Mouse (Mus musculus) liver, embryonic 16.5 days (tissue): Measurements from ENCODE around the gene Mypn. TPM values are rescaled to one million over a fixed set of nuclear protein-coding genes. Genes with fewer than 3 reads are reported as not detected.

Experiments used
- ATAC-seq: fragments of 200-750 bp; cut with Nextera tagmentation; 2 replicates; pipeline ENCODE4 v1.8.0; 2017; ENCODE audit warnings: low read depth, mild to moderate bottlenecking, moderate number of reproducible peaks, moderate library complexity
- H3K27ac ChIP-seq: fragments of 300-500 bp; sonication (generic); 2 replicates; pipeline ENCODE4 v1.5.1; 2014; ENCODE audit warnings: mild to moderate bottlenecking, low read length
- H3K27me3 ChIP-seq: fragments of 300-500 bp; sonication (generic); 2 replicates; pipeline ENCODE4 v1.6.1; 2014; ENCODE audit warnings: low read depth, low read length, mixed read lengths; ENCODE audit not compliant: control insufficient read depth, insufficient read depth
- H3K36me3 ChIP-seq: fragments of 300-500 bp; sonication (generic); 2 replicates; pipeline ENCODE4 v1.6.1; 2014; ENCODE audit warnings: mild to moderate bottlenecking; ENCODE audit not compliant: control insufficient read depth, insufficient read depth
- H3K4me1 ChIP-seq: fragments of 300-500 bp; sonication (generic); 2 replicates; pipeline ENCODE4 v1.6.1; 2014; ENCODE audit warnings: low read depth, low read length, mixed read lengths; ENCODE audit not compliant: control insufficient read depth
- H3K4me2 ChIP-seq: fragments of 300-500 bp; sonication (generic); 2 replicates; pipeline ENCODE4 v1.6.1; 2014; ENCODE audit warnings: low read depth, low read length, mixed read lengths
- H3K4me3 ChIP-seq: fragments of 300-500 bp; sonication (generic); 2 replicates; pipeline ENCODE4 v1.5.1; 2014; ENCODE audit warnings: low read depth, mild to moderate bottlenecking, low read length
- H3K9ac ChIP-seq: fragments of 300-500 bp; sonication (generic); 2 replicates; pipeline ENCODE4 v1.6.1; 2014; ENCODE audit warnings: low read depth, low read length
- H3K9me3 ChIP-seq: fragments of 300-500 bp; sonication (generic); replicated peaks from 2 replicates; pipeline ENCODE4 v1.6.1; 2016; ENCODE audit warnings: low read length; ENCODE audit not compliant: control insufficient read depth
- WGBS: fragments of 180-500 bp; shearing (Covaris S2); extraction: QIAGEN DNeasy Blood & Tissue Kit; methylation state at CpG from one replicate; pipeline ENCODE4 v1.1.7; 2014; ENCODE audit not compliant: insufficient replicate concordance; 5-methylcytosine and 5-hydroxymethylcytosine counted together
- polyA plus RNA-seq: library from polyadenylated mRNA; unstranded; fragments of >200 nt; fragmentation: Nextera tagmentation; extraction: Ambion mirVana; gene quantifications from 2 replicates; pipeline ENCODE4 v1.2.1, GENCODE M21; 2015

Mypn gene
- polyA plus RNA-seq, 1 experiment from 2014 or later: 0.41 TPM

- Histone ChIP-seq H3K9me3 (no peaks in the 10 kb centered on the region), H3K27me3 (peaks cover 33% of the 10 kb centered on the region), H3K4me1 (no peaks in the 10 kb centered on the region; the same call in 1 of the 2 replicates), H3K36me3 (no peaks in the 10 kb centered on the region), H3K4me3 (peak within 1 kb of the TSS; percentile 47), H3K9ac (no peak within 1 kb of the TSS), H3K27ac (no peak within 1 kb of the TSS), H3K4me2 (peak within 1 kb of the TSS; percentile 54)
- 18% methylated on average over 16 of the region's 16 CpGs for WGBS
- no peak for ATAC-seq
Observed at GRCm38 (mm10) chr10:63099521-63099920, 104.2 kb downstream of the Mypn start, which contains the start of gene Atoh7. Gene Atoh7, plus strand, starts transcription at chr10:63099651.

- peaks cover 35% of the 10 kb centered on the region for H3K27me3 ChIP-seq
- H3K9me3 ChIP-seq: no peaks in the 10 kb centered on the region
- no peak overlapping the region for H3K4me3 ChIP-seq
- H3K4me2 ChIP-seq: no peak overlapping the region
- no peaks in the 10 kb centered on the region; the same call in 1 of the 2 replicates for H3K4me1 ChIP-seq
- H3K27ac ChIP-seq: no peak overlapping the region
- WGBS: 57% methylated on average over 12 of the region's 12 CpGs
- H3K36me3 ChIP-seq: no peaks in the 10 kb centered on the region
- no peak for ATAC-seq
- H3K9ac ChIP-seq: no peak overlapping the region
Observed at GRCm38 (mm10) chr10:63098191-63098590, 105.6 kb downstream of the Mypn start.

GRCm38 (mm10) chr10:63096757-63097156 is 107.0 kb downstream of the Mypn start:
- H3K27me3 ChIP-seq: peaks cover 33% of the 10 kb centered on the region
- no peak overlapping the region for H3K4me2 ChIP-seq
- H3K9ac ChIP-seq: no peak overlapping the region
- no peak for ATAC-seq
- H3K4me1 ChIP-seq: no peaks in the 10 kb centered on the region; the same call in 1 of the 2 replicates
- no peaks in the 10 kb centered on the region for H3K9me3 ChIP-seq
- 57% methylated on average over 2 of the region's 2 CpGs for WGBS
- H3K27ac ChIP-seq: no peak overlapping the region
- H3K4me3 ChIP-seq: no peak overlapping the region
- H3K36me3 ChIP-seq: no peaks in the 10 kb centered on the region

- Histone ChIP-seq H3K36me3 (no peaks in the 10 kb centered on the region), H3K4me3 (no peak overlapping the region), H3K9me3 (no peaks in the 10 kb centered on the region), H3K27ac (no peak overlapping the region), H3K4me2 (no peak overlapping the region), H3K4me1 (no peaks in the 10 kb centered on the region; the same call in 1 of the 2 replicates), H3K27me3 (peaks cover 14% of the 10 kb centered on the region), H3K9ac (no peak overlapping the region)
- 56% methylated on average over 10 of the region's 10 CpGs for WGBS
- ATAC-seq: no peak
Observed at GRCm38 (mm10) chr10:63092616-63093550, 110.9 kb downstream of the Mypn start.

GRCm38 (mm10) chr10:63091915-63092314 is 111.8 kb downstream of the Mypn start:
- ATAC-seq: no peak
- H3K27ac ChIP-seq: no peak overlapping the region
- H3K9me3 ChIP-seq: no peaks in the 10 kb centered on the region
- WGBS: 53% methylated on average over 7 of the region's 7 CpGs
- H3K4me2 ChIP-seq: no peak overlapping the region
- H3K4me1 ChIP-seq: peaks cover under 1% of the 10 kb centered on the region; the same call in 1 of the 2 replicates
- no peak overlapping the region for H3K9ac ChIP-seq
- H3K4me3 ChIP-seq: no peak overlapping the region
- H3K27me3 ChIP-seq: peaks cover 14% of the 10 kb centered on the region
- no peaks in the 10 kb centered on the region for H3K36me3 ChIP-seq

GRCm38 (mm10) chr10:63089758-63090571 is 113.8 kb downstream of the Mypn start:
- WGBS: 11% methylated on average over 26 of the region's 26 CpGs
- H3K4me2 ChIP-seq: peak overlapping the region; percentile 48
- no peak for ATAC-seq

GRCm38 (mm10) chr10:63089103-63089757 is 114.5 kb downstream of the Mypn start:
- H3K4me2 ChIP-seq: peak overlapping the region; percentile 48
- H3K4me3 ChIP-seq: no peak overlapping the region
- 26% methylated on average over 8 of the region's 8 CpGs for WGBS
- no peak overlapping the region for H3K27ac ChIP-seq
- H3K4me1 ChIP-seq: peaks cover 10% of the 10 kb centered on the region
- no peaks in the 10 kb centered on the region for H3K9me3 ChIP-seq
- no peak overlapping the region for H3K9ac ChIP-seq
- no peak for ATAC-seq
- no peaks in the 10 kb centered on the region for H3K36me3 ChIP-seq
- H3K27me3 ChIP-seq: peaks cover 14% of the 10 kb centered on the region

More at GRCm38 (mm10) chr10:63089758-63090571, 113.8 kb downstream of the Mypn start:
- Histone ChIP-seq H3K27me3 (peaks cover 14% of the 10 kb centered on the region), H3K4me1 (peaks cover 10% of the 10 kb centered on the region), H3K9me3 (no peaks in the 10 kb centered on the region), H3K27ac (no peak overlapping the region), H3K36me3 (no peaks in the 10 kb centered on the region), H3K9ac (no peak overlapping the region), H3K4me3 (no peak overlapping the region)

GRCm38 (mm10) chr10:63086304-63086703 is 117.4 kb downstream of the Mypn start:
- no peak overlapping the region for H3K27ac ChIP-seq
- no peak overlapping the region for H3K4me3 ChIP-seq
- H3K27me3 ChIP-seq: peaks cover 11% of the 10 kb centered on the region
- peak; percentile 78 for ATAC-seq
- no peaks in the 10 kb centered on the region for H3K36me3 ChIP-seq
- no peaks in the 10 kb centered on the region for H3K9me3 ChIP-seq
- no peak overlapping the region for H3K4me2 ChIP-seq
- no peak overlapping the region for H3K9ac ChIP-seq
- H3K4me1 ChIP-seq: peaks cover 10% of the 10 kb centered on the region
- WGBS: 17% methylated on average over 10 of the region's 10 CpGs
